Mouse (Mus musculus) CH12.LX (cell line): ENCODE data around the gene Phf3.
"Not testable (repeated sequence)": the region's sequence is repeated elsewhere in the genome, so short reads cannot be mapped to it uniquely, and the experiment has no call there.

ENCODE experiments used
- CHD2 ChIP-seq: IDR thresholded peaks from 2 replicates; pipeline ENCODE4 v1.6.1; 2011; ENCODE audit warnings: low read length, improper control_type of control experiment
- CTCF ChIP-seq, 2 experiments: IDR thresholded peaks in 1 of 2; conservative IDR thresholded peaks in 1 of 2; 2 replicates each; pipeline ENCODE4 v1.5.1; 2011 to 2012; ENCODE audit warnings: low read depth in 2 of 2, low read length in 2 of 2, improper control_type of control experiment in 1 of 2, inconsistent platforms in 1 of 2, mild to moderate bottlenecking in 1 of 2, moderate library complexity in 1 of 2
- ELF1 ChIP-seq: IDR thresholded peaks from 2 replicates; pipeline ENCODE4 v1.6.1; 2014; ENCODE audit warnings: low read depth, mild to moderate bottlenecking, inconsistent platforms, low read length, improper control_type of control experiment
- EP300 ChIP-seq: IDR thresholded peaks from 2 replicates; pipeline ENCODE4 v1.6.1; 2011; ENCODE audit warnings: low read length, improper control_type of control experiment
- ETS1 ChIP-seq: conservative IDR thresholded peaks from 2 replicates; pipeline ENCODE4 v1.6.1; 2012; ENCODE audit warnings: low read depth, mild to moderate bottlenecking, inconsistent platforms, low read length, improper control_type of control experiment, moderate library complexity
- KAT2A ChIP-seq: IDR thresholded peaks from 2 replicates; pipeline ENCODE4 v1.6.1; 2012; ENCODE audit warnings: low read length, improper control_type of control experiment, inconsistent platforms; ENCODE audit not compliant: insufficient replicate concordance
- MXI1 ChIP-seq: IDR thresholded peaks from 2 replicates; pipeline ENCODE4 v1.6.1; 2011; ENCODE audit warnings: mild to moderate bottlenecking, low read depth, low read length, improper control_type of control experiment
- POLR2A ChIP-seq: IDR thresholded peaks from 2 replicates; pipeline ENCODE4 v1.6.1; 2011; ENCODE audit warnings: low read depth, mild to moderate bottlenecking, improper control_type of control experiment, low read length
- RAD21 ChIP-seq: IDR thresholded peaks from 2 replicates; pipeline ENCODE4 v1.6.1; 2011; ENCODE audit warnings: low read depth, mild to moderate bottlenecking, low read length, improper control_type of control experiment, moderate library complexity
- SMC3 ChIP-seq: IDR thresholded peaks from 2 replicates; pipeline ENCODE4 v1.6.1; 2011; ENCODE audit warnings: low read depth, low read length, improper control_type of control experiment
- USF1 ChIP-seq: IDR thresholded peaks from 2 replicates; pipeline ENCODE4 v1.6.1; 2014; ENCODE audit warnings: low read depth, mild to moderate bottlenecking, inconsistent platforms, low read length, improper control_type of control experiment
- ZC3H11A ChIP-seq: IDR thresholded peaks from 2 replicates; pipeline ENCODE4 v1.6.1; 2012; ENCODE audit warnings: low read depth, mild to moderate bottlenecking, inconsistent platforms, low read length, improper control_type of control experiment

DNA sequence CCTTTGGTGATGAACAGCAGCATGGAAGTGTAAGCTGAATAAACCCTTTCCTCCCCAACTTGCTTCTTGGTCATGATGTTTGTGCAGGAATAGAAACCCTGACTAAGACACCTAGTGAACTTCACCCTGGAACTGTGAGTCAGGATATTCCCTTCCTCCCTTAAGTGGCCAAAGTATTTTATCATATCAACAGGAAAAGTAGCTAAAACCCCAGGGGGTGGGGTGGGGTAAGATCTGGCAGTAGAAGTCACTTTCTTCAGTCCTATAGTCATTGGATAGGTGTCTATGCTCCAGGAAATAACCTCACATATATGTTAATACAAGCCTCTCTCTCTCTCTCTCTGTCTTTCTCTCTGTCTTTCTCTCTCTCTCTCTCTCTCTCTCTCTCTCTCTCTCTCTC lies 21.6 kb upstream of the Phf3 start:
- TF ChIP-seq ETS1; MXI1; CTCF (conservative IDR thresholded peaks at IDR 0.05 in 1 of 2, IDR thresholded peaks at IDR 0.05 in 1 of 2; ENCODE audit: low read depth in 2 of 2, low read length in 2 of 2); KAT2A; SMC3; USF1; EP300; ZC3H11A; RAD21; CHD2; POLR2A; ELF1: not testable (repeated sequence)
